ENCODE assay signal across 8 mouse cellular contexts in the genomic region with DNA sequence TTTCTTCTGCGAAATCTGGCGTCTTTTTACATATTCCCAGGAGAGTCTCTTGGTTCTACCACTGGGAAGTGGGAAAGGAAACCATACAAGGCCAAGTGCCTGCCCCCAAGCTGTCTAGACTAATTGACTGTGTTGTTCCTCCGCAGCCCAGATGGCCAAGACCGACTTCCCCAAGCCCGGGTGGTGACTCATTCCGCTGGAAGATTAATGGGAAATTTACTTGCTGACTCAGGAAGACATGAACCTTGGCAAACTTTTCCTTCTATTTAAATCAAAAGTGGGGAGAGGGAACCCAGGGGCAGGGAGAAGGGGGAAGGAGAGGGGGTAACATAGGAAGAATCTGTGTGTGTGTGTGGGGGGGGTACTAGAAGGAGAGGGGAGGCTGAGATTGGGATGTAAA. TPM values are rescaled to one million over a fixed set of nuclear protein-coding genes. Genes with fewer than 3 reads are reported as not detected.
A peak's percentile ranks its signal among the peaks of the same experiment; 100 is the strongest.
DNase-seq lines count a peak whose midpoint lies in the region; ATAC-seq and TF ChIP-seq lines count a peak whose summit lies in the region.

No protein-coding gene starts in this region.

- no peak overlapping the region for H3K4me3 ChIP-seq in limb, embryonic 14.5 days (replicated peaks; ENCODE audit: low read length)

- no peak overlapping the region for H3K27ac ChIP-seq in limb, embryonic 14.5 days (replicated peaks; ENCODE audit: low read depth, low read length)

- 0 out of 2 replicates have a peak overlapping the region, but pooled peaks have one; percentile 25 for H3K4me2 ChIP-seq in limb, embryonic 14.5 days (replicated peaks; ENCODE audit: low read depth, low read length, severe bottlenecking)

- no peak for TF ChIP-seq POLR2A in limb, embryonic 14.5 days (IDR thresholded peaks at IDR 0.05; ENCODE audit: borderline replicate concordance, extremely low read depth, insufficient read depth, insufficient read length)

- H3K9me3 ChIP-seq in limb, embryonic 14.5 days (ENCODE audit: control insufficient read depth, low read length) = no peaks in the 10 kb centered on the region

- H3K27me3 ChIP-seq in limb, embryonic 14.5 days (ENCODE audit: control insufficient read depth, insufficient read depth, low read length) = no peaks in the 10 kb centered on the region

- 0% methylated on average over 6 of the region's 6 CpGs for WGBS in limb, embryonic 14.5 days

- no peaks in the 10 kb centered on the region for H3K36me3 ChIP-seq in limb, embryonic 14.5 days (ENCODE audit: control insufficient read depth, insufficient read depth, low read length)

- peak; percentile 68 for DNase-seq in layer of hippocampus, adult 11-12 months (ENCODE audit: low spot score)
- DNase-seq in layer of hippocampus, adult 9-10 months (ENCODE audit: low spot score) = no peak
- DNase-seq in cerebellum, postnatal 10 days = peak; percentile 66 to 79
- DNase-seq in heart, adult 11 months = peak; percentile 99
- peak; percentile 71 for DNase-seq in kidney, adult 18-20 months
- DNase-seq in limb, embryonic 14.5 days (ENCODE audit: low spot score) = peak; percentile 76
- DNase-seq in ovary, postnatal 36 days (ENCODE audit: low spot score) = peak; percentile 79

- H3K9ac ChIP-seq in limb, embryonic 14.5 days (ENCODE audit: low read depth, low read length, severe bottlenecking) = no peak overlapping the region

- H3K4me1 ChIP-seq in limb, embryonic 14.5 days (ENCODE audit: control insufficient read depth, insufficient read depth, low read length) = peaks cover 9% of the 10 kb centered on the region

- ATAC-seq in limb, embryonic 14.5 days (ENCODE audit: low FRiP score, low read depth) = peak; percentile 80
- ATAC-seq in megakaryocyte-erythroid progenitor cell, adult 5-6 weeks (replicated peaks; ENCODE audit: low FRiP score, low TSS enrichment, poor library complexity, severe bottlenecking) = no peak

RNA-seq across cellular contexts. Expression of a gene that starts 9.4 kb away (rescaled TPM):
- 38.1 and 38.6 TPM in 2 replicates for polyA plus RNA-seq in limb, embryonic 14.5 days (2012; rRNA removed)
- 79.5 and 87.5 TPM in 2 replicates for polyA plus RNA-seq in limb, embryonic 14.5 days (2014; fragmentation: Nextera tagmentation; extraction: Ambion mirVana)
- 8.1 and 13.8 TPM in 2 replicates for total RNA-seq in megakaryocyte-erythroid progenitor cell, adult 5-6 weeks (2014; fragmentation: Nextera tagmentation)
- total RNA-seq in megakaryocyte-erythroid progenitor cell, adult 5-6 weeks (2017) = 10.3 and 42.0 TPM in 2 replicates
